Mouse (Mus musculus): ENCODE data around the gene Gps2. TPM values are rescaled to one million over a fixed set of nuclear protein-coding genes. Genes with fewer than 3 reads are reported as not detected.
"Not testable (repeated sequence)": the region's sequence is repeated elsewhere in the genome, so short reads cannot be mapped to it uniquely, and the experiment has no call there.

Gene Gps2
- polyA plus RNA-seq, 1 experiment from 2014 or later = 70.3 TPM

DNA sequence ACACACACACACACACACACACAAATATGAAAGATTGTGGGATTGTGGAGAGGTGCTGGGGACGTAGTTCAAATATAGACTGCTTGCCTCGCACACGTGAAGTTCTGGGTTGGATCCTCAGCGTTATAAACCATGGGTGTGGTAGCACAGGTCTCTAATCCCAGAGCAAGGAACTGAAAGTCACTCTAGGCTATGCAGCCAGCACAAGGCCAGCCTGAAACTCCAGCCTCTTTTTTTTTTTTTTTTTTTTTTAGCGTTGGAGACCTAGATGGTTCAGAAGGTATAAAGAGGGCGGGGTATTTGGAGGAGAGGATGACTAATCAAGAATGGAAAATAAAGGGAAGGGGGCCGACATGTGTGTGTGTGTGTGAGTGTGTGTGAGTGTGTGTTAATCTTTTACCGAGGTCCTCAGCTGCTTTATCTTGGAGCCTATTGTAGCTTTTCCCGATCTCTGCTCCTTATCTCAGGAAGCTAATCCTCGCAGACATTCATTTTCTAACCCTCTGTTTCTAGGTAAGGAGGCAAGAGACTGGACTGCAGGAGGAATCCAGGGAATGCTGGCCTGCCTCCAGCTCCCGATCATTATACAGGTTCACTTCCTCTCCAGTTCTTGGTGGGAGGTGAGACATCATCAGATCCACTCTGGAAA, 39.7 kb downstream of the Gps2 start:
- H3K9me3 ChIP-seq (replicated peaks; ENCODE audit: control insufficient read depth, low read length, poor library complexity, severe bottlenecking) = no peaks in the 10 kb centered on the region
- H3K27ac ChIP-seq (ENCODE audit: low read length) = no peak overlapping the region
- no peaks in the 10 kb centered on the region for H3K36me3 ChIP-seq (ENCODE audit: control insufficient read depth, insufficient read depth, low read length)
- ATAC-seq = no peak
- WGBS = 67% methylated on average over 11 of the region's 11 CpGs
- H3K4me2 ChIP-seq (ENCODE audit: low read length) = no peak overlapping the region
- H3K9ac ChIP-seq (ENCODE audit: low read depth, low read length) = no peak overlapping the region
- H3K4me1 ChIP-seq (ENCODE audit: control insufficient read depth, insufficient read depth, low read length) = no peaks in the 10 kb centered on the region
- H3K27me3 ChIP-seq (ENCODE audit: control insufficient read depth, insufficient read depth, low read depth, low read length) = peaks cover 6% of the 10 kb centered on the region
- no peak overlapping the region for H3K4me3 ChIP-seq (ENCODE audit: low read depth, low read length)

DNA sequence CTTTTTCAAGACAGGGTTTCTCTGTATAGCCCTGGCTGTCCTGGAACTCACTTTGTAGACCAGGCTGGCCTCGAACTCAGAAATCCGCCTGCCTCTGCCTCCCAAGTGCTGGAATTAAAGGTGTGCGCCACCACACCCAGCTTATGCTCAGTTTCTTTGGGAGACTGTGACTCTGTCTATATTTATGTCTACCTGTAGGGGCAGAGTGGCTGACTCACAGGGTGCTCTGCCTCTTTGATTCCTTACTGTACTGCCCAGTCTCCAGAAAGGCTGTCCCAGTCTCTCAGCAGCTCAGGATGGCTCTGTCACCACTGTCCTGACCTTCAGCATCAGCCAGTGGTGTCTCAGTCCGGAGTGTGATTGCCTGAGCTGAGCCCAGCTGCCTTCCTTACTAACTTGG, 41.9 kb downstream of the Gps2 start:
- not testable (repeated sequence) for H3K9ac ChIP-seq (ENCODE audit: low read depth, low read length); H3K4me3 ChIP-seq (ENCODE audit: low read depth, low read length); H3K9me3 ChIP-seq (replicated peaks; ENCODE audit: control insufficient read depth, low read length, poor library complexity, severe bottlenecking); H3K36me3 ChIP-seq (ENCODE audit: control insufficient read depth, insufficient read depth, low read length); ATAC-seq; H3K27ac ChIP-seq (ENCODE audit: low read length); H3K4me1 ChIP-seq (ENCODE audit: control insufficient read depth, insufficient read depth, low read length); H3K4me2 ChIP-seq (ENCODE audit: low read length); H3K27me3 ChIP-seq (ENCODE audit: control insufficient read depth, insufficient read depth, low read depth, low read length)
- WGBS = 68% methylated on average over 4 of the region's 4 CpGs

DNA sequence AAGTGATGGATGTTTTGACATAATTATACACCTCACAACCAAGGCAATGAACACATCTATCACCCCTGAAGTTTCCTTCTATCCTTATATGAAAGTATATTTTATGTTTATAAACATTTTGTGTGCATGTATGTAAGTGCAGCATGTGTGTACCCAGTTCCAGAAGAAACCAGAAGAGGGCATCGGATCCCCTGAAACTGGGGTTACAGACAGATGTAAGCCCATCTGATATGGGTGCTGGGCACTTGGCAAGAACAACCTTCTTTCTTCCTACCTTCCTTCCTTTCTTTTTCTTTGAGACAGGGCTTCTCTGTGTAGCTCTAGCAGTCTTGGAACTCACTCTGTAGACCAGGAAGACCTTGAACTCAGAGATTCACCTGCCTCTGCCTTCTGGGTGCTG, 42.5 kb downstream of the Gps2 start:
- H3K9ac ChIP-seq (ENCODE audit: low read depth, low read length) = no peak overlapping the region
- no peaks in the 10 kb centered on the region for H3K4me1 ChIP-seq (ENCODE audit: control insufficient read depth, insufficient read depth, low read length)
- no peak for ATAC-seq
- no peak overlapping the region for H3K4me3 ChIP-seq (ENCODE audit: low read depth, low read length)
- H3K9me3 ChIP-seq (replicated peaks; ENCODE audit: control insufficient read depth, low read length, poor library complexity, severe bottlenecking) = no peaks in the 10 kb centered on the region
- H3K36me3 ChIP-seq (ENCODE audit: control insufficient read depth, insufficient read depth, low read length) = no peaks in the 10 kb centered on the region
- no peak overlapping the region for H3K4me2 ChIP-seq (ENCODE audit: low read length)
- WGBS = 85% methylated on average over 1 of the region's 1 CpGs
- H3K27ac ChIP-seq (ENCODE audit: low read length) = no peak overlapping the region
- H3K27me3 ChIP-seq (ENCODE audit: control insufficient read depth, insufficient read depth, low read depth, low read length) = peaks cover 5% of the 10 kb centered on the region

DNA sequence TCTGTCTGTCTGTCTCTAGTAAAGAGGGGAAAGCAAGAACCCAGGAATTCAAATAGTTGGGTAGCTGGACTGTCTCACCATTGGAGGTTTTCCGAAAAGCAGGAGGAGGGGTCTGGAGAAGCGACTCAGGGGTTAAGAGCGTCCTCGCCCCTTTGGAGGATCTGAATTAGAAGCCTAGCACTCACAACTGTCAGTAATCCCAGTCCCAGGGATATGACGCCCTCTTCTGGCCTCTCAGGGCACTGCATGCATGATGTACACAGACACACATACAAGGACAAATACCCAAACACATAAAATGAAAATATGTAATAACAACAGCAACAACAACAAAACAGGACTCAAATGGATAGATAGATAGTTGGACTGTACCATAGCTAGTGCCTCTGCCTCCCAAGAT, 46.9 kb downstream of the Gps2 start:
- no peak overlapping the region for H3K9ac ChIP-seq (ENCODE audit: low read depth, low read length)
- 26% methylated on average over 5 of the region's 5 CpGs for WGBS
- H3K4me2 ChIP-seq (ENCODE audit: low read length) = no peak overlapping the region
- no peaks in the 10 kb centered on the region for H3K36me3 ChIP-seq (ENCODE audit: control insufficient read depth, insufficient read depth, low read length)
- no peaks in the 10 kb centered on the region for H3K9me3 ChIP-seq (replicated peaks; ENCODE audit: control insufficient read depth, low read length, poor library complexity, severe bottlenecking)
- H3K4me3 ChIP-seq (ENCODE audit: low read depth, low read length) = no peak overlapping the region
- H3K27ac ChIP-seq (ENCODE audit: low read length) = no peak overlapping the region
- ATAC-seq = no peak
- H3K27me3 ChIP-seq (ENCODE audit: control insufficient read depth, insufficient read depth, low read depth, low read length) = peaks cover 39% of the 10 kb centered on the region
- peaks cover 2% of the 10 kb centered on the region; the same call in 1 of the 2 replicates for H3K4me1 ChIP-seq (ENCODE audit: control insufficient read depth, insufficient read depth, low read length)

DNA sequence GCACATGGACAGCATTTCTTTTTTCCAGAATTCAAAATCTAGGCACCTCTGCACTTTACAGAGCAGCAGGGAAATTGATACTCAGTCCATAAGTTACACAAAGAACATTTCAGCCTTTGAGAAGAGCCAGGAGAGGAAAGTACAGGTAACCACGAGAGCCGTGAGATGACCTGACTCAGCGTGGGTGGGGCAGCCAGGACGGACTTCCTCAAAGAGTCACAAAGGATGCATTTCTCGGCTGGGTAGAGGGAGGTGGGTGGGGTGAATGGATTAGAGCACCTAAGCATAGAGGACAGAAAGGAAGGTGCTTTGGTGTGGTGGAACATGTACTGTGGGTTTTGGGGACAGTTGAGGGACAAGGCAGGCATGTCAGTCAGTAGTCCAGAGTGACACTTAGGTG, 48.2 kb downstream of the Gps2 start:
- no peaks in the 10 kb centered on the region for H3K36me3 ChIP-seq (ENCODE audit: control insufficient read depth, insufficient read depth, low read length)
- 44% methylated on average over 5 of the region's 5 CpGs for WGBS
- H3K4me3 ChIP-seq (ENCODE audit: low read depth, low read length) = no peak overlapping the region
- peaks cover 6% of the 10 kb centered on the region; the same call in 1 of the 2 replicates for H3K4me1 ChIP-seq (ENCODE audit: control insufficient read depth, insufficient read depth, low read length)
- no peak overlapping the region for H3K27ac ChIP-seq (ENCODE audit: low read length)
- H3K9ac ChIP-seq (ENCODE audit: low read depth, low read length) = no peak overlapping the region
- peaks cover 50% of the 10 kb centered on the region for H3K27me3 ChIP-seq (ENCODE audit: control insufficient read depth, insufficient read depth, low read depth, low read length)
- H3K4me2 ChIP-seq (ENCODE audit: low read length) = no peak overlapping the region
- no peaks in the 10 kb centered on the region for H3K9me3 ChIP-seq (replicated peaks; ENCODE audit: control insufficient read depth, low read length, poor library complexity, severe bottlenecking)
- ATAC-seq = no peak

DNA sequence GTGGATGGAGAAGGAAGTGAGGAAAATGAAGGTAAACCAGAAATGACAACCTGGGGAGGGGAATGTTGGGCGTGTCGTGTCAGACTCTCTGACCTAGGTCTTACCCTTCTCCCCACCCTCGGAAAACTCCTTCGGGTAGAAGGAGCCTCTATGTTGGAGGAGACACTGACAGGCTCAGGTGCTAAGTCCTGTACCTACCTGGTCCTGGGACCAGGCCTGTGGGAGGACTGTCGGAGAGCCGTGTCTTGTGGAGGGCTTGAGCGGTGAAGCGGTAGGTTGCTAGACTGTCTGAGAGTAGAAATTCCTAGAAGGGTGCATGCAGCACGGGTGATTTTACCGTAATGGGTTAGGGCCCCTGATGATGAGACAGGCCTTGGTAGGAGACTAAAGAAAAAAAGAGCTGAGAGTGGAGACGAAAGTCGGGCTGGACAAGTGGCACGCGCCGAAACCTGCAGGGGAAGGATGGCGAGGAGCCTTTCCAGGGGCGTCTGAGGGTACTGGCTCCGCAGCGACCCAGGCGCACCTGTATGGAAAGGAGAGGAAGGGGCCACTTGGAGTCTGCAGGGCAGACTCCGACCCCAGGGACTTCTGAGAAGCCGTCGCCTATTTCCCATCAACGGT, 51.1 kb downstream of the Gps2 start, which contains the start of gene Cldn7:
Cldn7 (plus strand) TSS at position 130 of the 621 bp plus-strand sequence.
- ATAC-seq = no peak
- Histone ChIP-seq H3K9me3 (replicated peaks; ENCODE audit: control insufficient read depth, low read length, poor library complexity, severe bottlenecking) (no peaks in the 10 kb centered on the region), H3K4me1 (ENCODE audit: control insufficient read depth, insufficient read depth, low read length) (peaks cover 6% of the 10 kb centered on the region; the same call in 1 of the 2 replicates), H3K27ac (ENCODE audit: low read length) (no peak within 1 kb of the TSS), H3K9ac (ENCODE audit: low read depth, low read length) (no peak within 1 kb of the TSS), H3K4me2 (ENCODE audit: low read length) (peak within 1 kb of the TSS; percentile 15; the same call in 1 of the 2 replicates), H3K4me3 (ENCODE audit: low read depth, low read length) (no peak within 1 kb of the TSS), H3K36me3 (ENCODE audit: control insufficient read depth, insufficient read depth, low read length) (peaks cover 13% of the 10 kb centered on the region), H3K27me3 (ENCODE audit: control insufficient read depth, insufficient read depth, low read depth, low read length) (peaks cover 60% of the 10 kb centered on the region)
- WGBS = 10% methylated on average over 24 of the region's 24 CpGs

DNA sequence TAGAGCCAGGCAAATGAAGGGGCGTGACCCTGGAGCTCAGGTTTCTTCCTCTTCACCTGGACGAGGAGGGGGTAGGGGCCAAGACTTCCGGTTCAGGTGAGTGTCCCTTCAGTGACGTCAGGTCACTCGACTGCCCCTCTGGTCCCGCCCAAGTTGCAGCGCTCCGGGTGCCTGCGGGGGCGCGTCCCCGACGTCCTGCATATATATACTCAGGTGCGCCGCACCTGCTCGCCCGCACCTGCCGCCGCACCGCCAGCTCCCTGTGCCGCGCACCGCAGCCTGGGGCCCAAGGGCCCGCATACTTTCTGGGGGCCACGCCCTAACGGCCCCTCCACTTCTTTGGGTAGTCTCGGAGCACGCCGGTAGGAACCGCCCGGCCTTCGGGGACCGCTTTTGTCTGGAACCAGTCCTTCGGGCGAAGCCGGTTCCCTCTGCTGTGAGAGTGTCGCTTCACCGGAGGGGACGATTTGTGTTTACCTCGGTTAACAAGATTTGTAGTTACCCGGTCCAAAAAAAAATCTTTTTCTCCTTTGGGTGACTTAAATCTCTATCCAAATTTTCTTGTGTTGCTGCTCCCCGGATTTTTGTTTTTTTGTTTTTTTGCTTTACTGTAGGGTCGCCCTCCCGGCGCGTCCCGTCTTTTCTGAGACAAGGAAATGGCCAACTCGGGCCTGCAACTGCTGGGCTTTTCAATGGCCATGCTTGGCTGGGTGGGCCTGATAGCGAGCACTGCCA, 51.8 kb downstream of the Gps2 start:
- H3K4me3 ChIP-seq (ENCODE audit: low read depth, low read length) = no peak overlapping the region
- 2% methylated on average over 48 of the region's 49 CpGs for WGBS

More for the DNA sequence above, 51.8 kb downstream of the Gps2 start:
- peaks cover 6% of the 10 kb centered on the region; the same call in 1 of the 2 replicates for H3K4me1 ChIP-seq (ENCODE audit: control insufficient read depth, insufficient read depth, low read length)
- no peaks in the 10 kb centered on the region for H3K9me3 ChIP-seq (replicated peaks; ENCODE audit: control insufficient read depth, low read length, poor library complexity, severe bottlenecking)
- H3K27ac ChIP-seq (ENCODE audit: low read length) = no peak overlapping the region
- peaks cover 13% of the 10 kb centered on the region for H3K36me3 ChIP-seq (ENCODE audit: control insufficient read depth, insufficient read depth, low read length)
- ATAC-seq = no peak
- peak overlapping the region; percentile 28; the same call in 1 of the 2 replicates for H3K9ac ChIP-seq (ENCODE audit: low read depth, low read length)
- H3K27me3 ChIP-seq (ENCODE audit: control insufficient read depth, insufficient read depth, low read depth, low read length) = peaks cover 60% of the 10 kb centered on the region
- H3K4me2 ChIP-seq (ENCODE audit: low read length) = peak overlapping the region; percentile 15; the same call in 1 of the 2 replicates

Measured in midbrain, embryonic 16.5 days (tissue).